Mouse (Mus musculus) hindbrain, postnatal 0 days (tissue): ENCODE measurements at regions not wholly inside any gene's neighbourhood (a gene's known extent, or its start where the extent isn't known, plus 50 kb on each side); places are given as distances from the start of the nearest gene placed in this dataset.

Experiments
- ATAC-seq: fragments of 200-750 bp; cut with Nextera tagmentation; 2 replicates; pipeline ENCODE4 v1.8.0; 2017; ENCODE audit warnings: mild to moderate bottlenecking, moderate TSS enrichment, moderate library complexity
- DNase-seq: peaks from one replicate; pipeline ENCODE4 v3.0.0-alpha.2; 2015; ENCODE audit warnings: low spot score
- H3K27ac ChIP-seq: fragments of 300-500 bp; sonication (generic); 2 replicates; pipeline ENCODE4 v1.5.1; 2014; ENCODE audit warnings: mild to moderate bottlenecking
- H3K27me3 ChIP-seq: fragments of 300-500 bp; sonication (generic); 2 replicates; pipeline ENCODE4 v1.6.1; 2014; ENCODE audit warnings: low read length, mixed read lengths; ENCODE audit not compliant: insufficient read depth
- H3K36me3 ChIP-seq: fragments of 300-500 bp; sonication (generic); 2 replicates; pipeline ENCODE4 v1.6.1; 2014; ENCODE audit warnings: low read length, mixed read lengths; ENCODE audit not compliant: insufficient read depth
- H3K4me1 ChIP-seq: fragments of 300-500 bp; sonication (generic); 2 replicates; pipeline ENCODE4 v1.6.1; 2014; ENCODE audit warnings: antibody characterized with exemption, low read length, mixed read lengths; ENCODE audit not compliant: insufficient read depth
- H3K4me2 ChIP-seq: fragments of 300-500 bp; sonication (generic); 2 replicates; pipeline ENCODE4 v1.6.1; 2014; ENCODE audit warnings: low read depth, mild to moderate bottlenecking, low read length, moderate library complexity, mixed read lengths
- H3K4me3 ChIP-seq: fragments of 300-500 bp; sonication (generic); 2 replicates; pipeline ENCODE4 v1.5.1; 2014; ENCODE audit warnings: low read length
- H3K9ac ChIP-seq: fragments of 300-500 bp; sonication (generic); replicated peaks from 2 replicates; pipeline ENCODE4 v1.6.1; 2014; ENCODE audit warnings: mild to moderate bottlenecking, low read length, moderate library complexity, mixed read lengths
- H3K9me3 ChIP-seq: fragments of 300-500 bp; sonication (generic); 2 replicates; pipeline ENCODE4 v1.6.1; 2016; ENCODE audit warnings: low read length, mixed read lengths
- CTCF ChIP-seq: IDR thresholded peaks from 2 replicates; pipeline ENCODE4 v1.5.1; 2016; ENCODE audit warnings: antibody characterized with exemption, control low read depth, low read depth
- WGBS: fragments of 180-500 bp; shearing (Covaris S2); extraction: QIAGEN DNeasy Blood & Tissue Kit; methylation state at CpG from one replicate; pipeline ENCODE4 v1.1.7; 2014; 5-methylcytosine and 5-hydroxymethylcytosine counted together

DNA sequence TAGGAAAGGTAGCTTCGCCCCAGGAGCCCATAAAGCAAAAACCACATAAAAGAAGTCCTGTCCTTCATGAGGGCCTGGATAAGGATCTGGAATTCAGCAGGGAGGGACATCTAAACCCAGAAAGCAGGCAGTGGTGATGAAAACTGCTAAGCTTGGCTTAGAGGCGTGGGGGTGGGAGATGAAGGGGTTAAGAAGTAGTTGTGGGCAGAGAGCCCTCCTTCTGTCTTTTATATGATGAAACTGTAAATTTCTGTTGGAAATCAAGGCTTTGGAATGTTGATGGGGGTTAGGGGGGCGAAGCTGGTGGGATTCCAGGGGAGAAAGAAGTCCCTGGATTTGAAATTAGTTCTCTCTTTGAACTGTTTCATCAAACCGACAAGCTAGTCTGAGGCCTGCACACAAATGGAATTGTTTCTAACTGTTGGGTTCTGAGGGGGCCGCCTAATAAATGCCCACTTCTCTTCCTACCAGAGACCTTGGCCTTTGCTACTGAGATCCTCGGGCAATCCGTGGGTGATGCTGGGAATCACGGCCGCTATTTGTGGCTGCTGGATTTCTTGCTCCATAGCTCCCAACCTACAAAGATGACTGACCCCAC is 192.6 kb downstream of the 1500009L16Rik start:
- no peak for DNase-seq
- peaks cover 7% of the 10 kb centered on the region; the same call in 1 of the 2 replicates for H3K4me1 ChIP-seq
- H3K36me3 ChIP-seq: no peaks in the 10 kb centered on the region
- no peak overlapping the region for H3K4me2 ChIP-seq
- H3K4me3 ChIP-seq: no peak overlapping the region
- H3K9me3 ChIP-seq: 0 out of 2 replicates have a peak, but pooled peaks cover 3% of the 10 kb centered on the region
- H3K27ac ChIP-seq: no peak overlapping the region
- no peak for TF ChIP-seq CTCF
- ATAC-seq: no peak
- H3K9ac ChIP-seq: no peak overlapping the region
- H3K27me3 ChIP-seq: no peaks in the 10 kb centered on the region
- WGBS: 30% methylated on average over 9 of the region's 9 CpGs

DNA sequence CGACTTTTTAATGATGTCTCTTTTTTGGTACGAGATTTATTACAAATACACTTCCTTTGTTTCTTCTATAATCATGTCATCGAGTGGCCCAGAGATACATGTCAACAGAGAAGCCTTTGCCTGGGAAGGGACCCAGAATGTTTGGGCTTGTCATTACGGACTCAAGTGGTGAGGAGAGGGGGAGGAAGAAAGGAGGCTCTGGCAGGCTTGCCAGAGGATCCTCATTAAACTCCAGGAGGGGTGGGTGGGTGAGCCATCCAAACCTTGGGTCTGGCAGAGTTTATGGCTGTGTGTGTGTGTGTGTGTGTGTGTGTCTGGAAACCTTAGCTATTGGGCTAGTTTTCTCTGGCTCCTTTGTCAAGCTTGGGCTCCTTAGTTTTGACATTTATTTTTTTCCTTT is 204.3 kb downstream of the 1500009L16Rik start:
- no peaks in the 10 kb centered on the region for H3K27me3 ChIP-seq
- peak; percentile 63 for DNase-seq
- no peak for TF ChIP-seq CTCF
- ATAC-seq: peak; percentile 64
- no peak overlapping the region for H3K4me3 ChIP-seq
- H3K4me2 ChIP-seq: no peak overlapping the region
- H3K4me1 ChIP-seq: no peaks in the 10 kb centered on the region
- no peaks in the 10 kb centered on the region for H3K36me3 ChIP-seq
- no peaks in the 10 kb centered on the region for H3K9me3 ChIP-seq
- H3K27ac ChIP-seq: no peak overlapping the region
- 42% methylated on average over 4 of the region's 4 CpGs for WGBS
- H3K9ac ChIP-seq: no peak overlapping the region

DNA sequence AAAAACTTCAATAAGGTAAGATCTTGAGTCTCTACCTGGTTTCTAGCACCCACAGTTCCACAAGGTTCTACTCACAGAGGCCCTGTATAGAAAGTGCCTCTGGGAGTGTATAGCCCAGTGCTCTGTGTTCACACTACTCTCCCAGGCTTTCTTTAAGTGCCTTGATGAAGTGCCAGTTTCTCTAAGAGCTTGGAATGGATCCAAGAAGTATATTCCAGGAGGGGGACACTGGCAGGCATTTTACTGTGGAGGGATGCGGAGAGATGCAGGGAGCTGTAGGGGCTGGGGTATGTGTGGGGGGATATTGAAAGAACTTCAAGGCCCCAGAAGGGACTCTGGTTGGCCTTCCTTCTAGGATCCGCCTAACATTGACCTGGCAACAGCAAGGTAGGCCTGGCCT is 204.9 kb downstream of the 1500009L16Rik start:
- Histone ChIP-seq H3K27me3 (no peaks in the 10 kb centered on the region), H3K4me1 (no peaks in the 10 kb centered on the region), H3K9me3 (no peaks in the 10 kb centered on the region), H3K9ac (no peak overlapping the region), H3K4me2 (no peak overlapping the region), H3K4me3 (no peak overlapping the region), H3K27ac (0 out of 2 replicates have a peak overlapping the region, but pooled peaks have one; percentile 2), H3K36me3 (no peaks in the 10 kb centered on the region)
- ATAC-seq (no peak), DNase-seq (peak; percentile 29)
- 39% methylated on average over 2 of the region's 2 CpGs for WGBS
- no peak for TF ChIP-seq CTCF

DNA sequence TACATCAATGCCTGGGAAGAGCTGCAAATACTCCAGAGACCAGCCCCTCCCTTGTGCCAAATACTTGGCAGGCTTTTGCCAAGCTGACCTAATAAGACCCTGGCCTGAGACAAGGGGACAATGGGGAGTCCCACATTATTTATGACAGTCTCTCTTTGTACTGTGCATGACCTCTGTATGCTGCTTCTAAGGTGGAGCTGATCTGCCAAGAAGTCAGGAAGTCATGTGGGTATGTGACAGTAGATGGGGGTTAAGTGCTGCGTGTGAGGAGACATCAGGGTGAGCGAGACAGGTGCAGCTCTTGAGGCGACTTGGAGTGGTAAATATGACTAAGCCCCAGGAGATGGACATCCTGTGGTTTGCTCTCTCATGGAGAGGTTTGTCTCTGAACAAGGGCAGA is 209.1 kb downstream of the 1500009L16Rik start:
- Histone ChIP-seq H3K9ac (no peak overlapping the region), H3K9me3 (no peaks in the 10 kb centered on the region), H3K36me3 (no peaks in the 10 kb centered on the region), H3K4me1 (no peaks in the 10 kb centered on the region), H3K4me3 (no peak overlapping the region), H3K27me3 (no peaks in the 10 kb centered on the region), H3K27ac (no peak overlapping the region), H3K4me2 (no peak overlapping the region)
- DNase-seq: no peak
- TF ChIP-seq CTCF: no peak
- ATAC-seq: no peak
- 60% methylated on average over 3 of the region's 3 CpGs for WGBS

DNA sequence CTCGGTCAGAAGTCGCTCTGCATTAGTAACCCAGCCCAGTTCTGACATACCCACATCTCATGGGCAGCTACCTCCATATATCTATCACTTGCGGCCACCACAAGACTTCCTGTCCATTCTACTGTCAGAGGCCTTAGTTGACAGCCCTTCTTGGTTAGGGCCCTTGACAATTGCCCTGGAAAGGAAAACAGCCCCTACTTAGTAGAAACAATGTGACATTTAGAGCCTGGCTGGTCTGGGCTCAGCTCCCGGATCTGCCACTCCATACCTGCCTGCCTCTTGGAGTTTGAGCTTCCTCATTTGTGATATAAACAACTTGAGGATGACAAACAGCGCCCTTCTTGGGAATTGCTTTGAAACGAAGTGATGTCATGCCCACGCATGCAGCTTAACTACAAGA is 210.5 kb downstream of the 1500009L16Rik start:
- H3K4me2 ChIP-seq: no peak overlapping the region
- H3K9me3 ChIP-seq: no peaks in the 10 kb centered on the region
- no peaks in the 10 kb centered on the region for H3K36me3 ChIP-seq
- no peak overlapping the region for H3K27ac ChIP-seq
- no peak overlapping the region for H3K9ac ChIP-seq
- DNase-seq (no peak), ATAC-seq (no peak)
- WGBS: 90% methylated on average over 7 of the region's 7 CpGs
- no peak overlapping the region for H3K4me3 ChIP-seq
- no peaks in the 10 kb centered on the region for H3K4me1 ChIP-seq
- no peak for TF ChIP-seq CTCF
- no peaks in the 10 kb centered on the region for H3K27me3 ChIP-seq

DNA sequence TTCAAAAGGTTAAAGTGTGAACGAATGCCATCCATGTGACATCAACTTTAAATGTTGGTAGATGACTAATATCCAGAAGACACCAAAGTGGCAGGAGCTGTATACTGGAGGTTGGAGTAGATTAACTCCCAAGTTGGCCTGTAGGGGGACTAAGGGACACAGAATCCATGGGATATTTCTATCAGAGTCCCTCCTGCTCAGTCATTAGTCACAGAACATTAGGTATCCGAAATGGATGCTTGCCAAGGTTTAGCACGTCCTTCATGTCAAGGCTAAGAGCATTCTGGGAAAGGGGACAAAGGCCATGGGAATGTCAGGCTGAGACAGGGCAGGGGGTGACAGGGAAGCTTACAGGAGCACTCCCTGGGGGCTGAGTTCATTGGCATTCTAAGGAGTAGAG is 211.8 kb downstream of the 1500009L16Rik start:
- ATAC-seq (no peak), DNase-seq (no peak)
- WGBS: 44% methylated on average over 3 of the region's 3 CpGs

DNA sequence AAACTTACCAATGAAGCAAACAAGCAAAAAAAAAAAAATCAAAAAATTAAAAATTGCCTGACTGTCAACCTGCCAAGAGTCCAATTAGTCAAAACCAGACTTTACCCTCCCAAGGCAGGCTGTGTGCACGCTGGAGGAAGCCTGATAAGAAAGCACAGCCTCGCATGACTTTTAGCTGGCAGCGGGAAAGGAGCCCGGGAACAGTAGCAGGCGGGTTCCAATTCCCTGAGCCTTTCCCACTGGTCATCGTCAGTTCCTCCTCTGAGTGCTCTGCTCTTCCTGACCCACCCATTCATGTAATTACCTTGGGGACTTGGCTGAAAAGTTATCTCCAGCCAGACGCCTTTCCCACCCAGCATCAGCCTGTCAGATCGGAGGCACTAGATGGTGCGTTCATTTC is 214.5 kb downstream of the 1500009L16Rik start:
- H3K36me3 ChIP-seq: no peaks in the 10 kb centered on the region
- H3K4me3 ChIP-seq: no peak overlapping the region
- H3K4me2 ChIP-seq: no peak overlapping the region
- no peaks in the 10 kb centered on the region for H3K4me1 ChIP-seq
- no peaks in the 10 kb centered on the region for H3K27me3 ChIP-seq
- H3K27ac ChIP-seq: no peak overlapping the region
- no peaks in the 10 kb centered on the region for H3K9me3 ChIP-seq
- WGBS: 47% methylated on average over 9 of the region's 9 CpGs
- ATAC-seq: no peak
- TF ChIP-seq CTCF: no peak
- H3K9ac ChIP-seq: no peak overlapping the region
- no peak for DNase-seq

More for the DNA sequence above, 211.8 kb downstream of the 1500009L16Rik start:
- Histone ChIP-seq H3K4me2 (no peak overlapping the region), H3K27ac (no peak overlapping the region), H3K4me1 (no peaks in the 10 kb centered on the region), H3K36me3 (no peaks in the 10 kb centered on the region), H3K27me3 (no peaks in the 10 kb centered on the region), H3K9ac (no peak overlapping the region), H3K9me3 (no peaks in the 10 kb centered on the region), H3K4me3 (no peak overlapping the region)
- TF ChIP-seq CTCF: peak; percentile 41
